ENCODE assay signal across 19 mouse cellular contexts in the genomic region with DNA sequence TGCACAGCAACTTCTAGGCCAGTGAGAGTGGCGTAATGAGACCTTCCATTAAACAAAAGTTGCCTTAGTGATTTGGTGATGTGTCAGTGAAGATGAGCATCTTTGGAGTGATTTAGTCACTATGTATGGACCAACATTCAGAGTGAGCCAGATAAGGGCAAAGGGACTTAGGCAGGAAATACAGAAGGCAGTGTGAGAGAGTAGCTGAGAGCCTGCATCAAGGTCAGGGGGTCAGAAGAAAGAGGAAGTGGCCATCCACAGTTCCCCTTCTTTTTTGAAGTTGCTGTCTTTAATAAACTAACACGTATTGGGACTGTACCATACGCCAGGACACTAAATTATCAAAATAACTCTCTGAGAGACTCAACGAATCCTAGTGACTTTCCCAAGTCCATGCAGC.
DNase-seq lines count a peak whose midpoint lies in the region; ATAC-seq lines count a peak whose summit lies in the region.
"Had no signal": no experiment of that assay in that cellular context is flagged by ENCODE, and none has a peak within 500 bp of the region (broad histone marks: within the 10 kb centered on the region; RNA-seq: fewer than 3 reads in every experiment).

No protein-coding gene starts in this region.

- H3K9ac ChIP-seq in kidney, embryonic 15.5 days, result no peak overlapping the region
- H3K9ac ChIP-seq: embryonic facial prominence, embryonic 12.5 days; forebrain, embryonic 12.5 days; hindbrain, embryonic 14.5 days; midbrain, embryonic 15.5 days; neural tube, embryonic 12.5 days had no signal

- no peak for DNase-seq in kidney, adult 18-20 months
- peak; percentile 68 for DNase-seq in 416B (ENCODE audit: low read depth)
- no peak for DNase-seq in embryonic facial prominence, embryonic 10.5 days (ENCODE audit: low spot score)
- DNase-seq in monocyte, adult 2 months (ENCODE audit: low read depth in 1 of 2, low spot score in 2 of 2), result peak; percentile 15 to 45
- no peak for DNase-seq in right cerebral cortex, postnatal 14 days
- no peak for DNase-seq in left cerebral cortex, adult 18-20 months (ENCODE audit: low spot score in 2 of 2)
- DNase-seq: adrenal gland, postnatal 36 days; cerebellum, postnatal 10 days; heart, adult 2 months; thymus, postnatal 25 days had no signal

- peaks cover 71% of the 10 kb centered on the region for H3K4me1 ChIP-seq in kidney, embryonic 15.5 days
- peaks cover 74% of the 10 kb centered on the region for H3K4me1 ChIP-seq in embryonic facial prominence, embryonic 10.5 days
- H3K4me1 ChIP-seq: midbrain, embryonic 15.5 days had no signal

- H3K4me2 ChIP-seq in kidney, embryonic 15.5 days, result no peak overlapping the region
- H3K4me2 ChIP-seq: embryonic facial prominence, embryonic 12.5 days; forebrain, embryonic 12.5 days; hindbrain, embryonic 14.5 days; midbrain, embryonic 15.5 days; neural tube, embryonic 12.5 days had no signal

- H3K27me3 ChIP-seq in kidney, embryonic 15.5 days, result peaks cover 55% of the 10 kb centered on the region
- H3K27me3 ChIP-seq in embryonic facial prominence, embryonic 10.5 days (replicated peaks; ENCODE audit: low read depth, poor library complexity, severe bottlenecking), result peaks cover 51% of the 10 kb centered on the region
- H3K27me3 ChIP-seq: embryonic facial prominence, embryonic 12.5 days; midbrain, embryonic 15.5 days; neural tube, embryonic 12.5 days had no signal

- no peak overlapping the region for H3K4me3 ChIP-seq in kidney, embryonic 15.5 days (replicated peaks)
- no peak overlapping the region for H3K4me3 ChIP-seq in embryonic facial prominence, embryonic 10.5 days
- H3K4me3 ChIP-seq: embryonic facial prominence, embryonic 12.5 days; forebrain, embryonic 12.5 days; heart, adult 2 months; midbrain, embryonic 15.5 days; neural tube, embryonic 12.5 days had no signal

- WGBS in kidney, embryonic 15.5 days, result 64% methylated on average over 4 of the region's 4 CpGs
- WGBS in embryonic facial prominence, embryonic 10.5 days, result 73% methylated on average over 4 of the region's 4 CpGs

- no peaks in the 10 kb centered on the region for H3K9me3 ChIP-seq in kidney, embryonic 15.5 days (replicated peaks)
- H3K9me3 ChIP-seq in embryonic facial prominence, embryonic 10.5 days, result no peaks in the 10 kb centered on the region
- H3K9me3 ChIP-seq: embryonic facial prominence, embryonic 12.5 days; forebrain, embryonic 12.5 days; midbrain, embryonic 15.5 days; neural tube, embryonic 12.5 days had no signal

- H3K36me3 ChIP-seq in kidney, embryonic 15.5 days, result no peaks in the 10 kb centered on the region
- H3K36me3 ChIP-seq in embryonic facial prominence, embryonic 10.5 days (replicated peaks), result no peaks in the 10 kb centered on the region
- H3K36me3 ChIP-seq: embryonic facial prominence, embryonic 12.5 days; forebrain, embryonic 12.5 days; midbrain, embryonic 15.5 days; neural tube, embryonic 12.5 days had no signal

- ATAC-seq in kidney, embryonic 15.5 days (replicated peaks; ENCODE audit: low FRiP score), result no peak
- ATAC-seq: activated CD4-positive, CD25-positive, alpha-beta regulatory T cell, adult 4 months; CD4-positive, CD25-positive, alpha-beta regulatory T cell, adult 4 months; midbrain, embryonic 15.5 days had no signal

- peak overlapping the region; percentile 85 for H3K27ac ChIP-seq in kidney, embryonic 15.5 days
- peak overlapping the region; percentile 74; the same call in 1 of the 2 replicates for H3K27ac ChIP-seq in embryonic facial prominence, embryonic 10.5 days (replicated peaks)
- H3K27ac ChIP-seq: embryonic facial prominence, embryonic 12.5 days; forebrain, embryonic 12.5 days; heart, adult 2 months; hindbrain, embryonic 14.5 days; macrophage; midbrain, embryonic 15.5 days; neural tube, embryonic 12.5 days had no signal

Comparison
In these comparisons a context has a peak if more than half of its experiments do, and no peak if none do; other contexts are left out.
1. DNase-seq: peak in 416B (single experiment) and monocyte, adult 2 months (2 of 2); none in kidney, adult 18-20 months (single experiment), embryonic facial prominence, embryonic 10.5 days (single experiment), right cerebral cortex, postnatal 14 days (single experiment) and left cerebral cortex, adult 18-20 months (0 of 2).